Mouse (Mus musculus): ENCODE measurements around the gene Dab1. TPM values are rescaled to one million over a fixed set of nuclear protein-coding genes. Genes with fewer than 3 reads are reported as not detected.

Dab1 gene
- total RNA-seq, 2 experiments from 2014 or later: 132 to 158 TPM

- no peak for DNase-seq (ENCODE audit: extremely low spot score in 1 of 2, low spot score in 1 of 2)
Observed at GRCm38 (mm10) chr4:103699755-103700154, 80.6 kb downstream of the Dab1 start.

- DNase-seq (ENCODE audit: extremely low spot score in 1 of 2, low spot score in 1 of 2): no peak
Observed at GRCm38 (mm10) chr4:103700392-103700791, 81.2 kb downstream of the Dab1 start.

- no peak for DNase-seq (ENCODE audit: extremely low spot score in 1 of 2, low spot score in 1 of 2)
Observed at GRCm38 (mm10) chr4:103702137-103702536, 83.0 kb downstream of the Dab1 start.

DNA sequence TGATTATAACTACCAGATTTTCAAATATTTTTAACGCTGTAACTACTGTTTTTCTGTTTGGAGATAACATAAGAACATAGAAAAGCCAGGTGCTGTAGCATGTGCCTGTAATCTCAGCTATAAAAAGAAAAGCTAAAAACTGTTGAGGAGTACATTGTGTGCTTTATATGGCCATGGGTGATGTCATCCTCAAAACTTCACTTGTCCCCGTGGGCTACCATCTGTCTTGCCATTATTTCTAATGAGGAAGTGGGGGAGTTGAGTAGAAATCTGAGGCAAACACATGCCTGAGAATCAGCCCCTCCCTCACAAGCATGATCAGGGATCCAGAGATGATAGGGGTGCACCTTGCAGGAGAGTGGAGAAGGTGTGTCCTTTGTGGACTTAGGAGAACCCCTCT is 85.3 kb downstream of the Dab1 start:
- DNase-seq (ENCODE audit: extremely low spot score in 1 of 2, low spot score in 1 of 2): no peak

DNA sequence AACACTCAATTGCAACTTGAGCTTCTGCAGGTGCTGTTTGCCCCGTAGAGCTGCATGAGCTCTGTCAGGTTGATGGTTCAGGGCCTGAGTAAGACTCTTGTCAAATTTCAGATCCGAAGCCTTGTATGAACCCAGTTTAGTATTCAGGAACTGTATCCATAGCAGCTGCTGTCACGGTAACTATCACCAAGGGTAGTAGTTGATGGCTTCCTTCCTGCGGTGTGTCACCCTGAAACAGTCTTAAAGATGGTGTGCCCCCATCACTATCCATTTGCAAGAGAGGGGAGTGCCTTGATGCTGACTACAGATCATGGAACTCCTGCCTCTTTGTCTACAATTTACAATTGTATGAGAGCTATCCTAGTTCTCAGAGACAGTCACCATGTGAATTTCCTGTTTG is 87.3 kb downstream of the Dab1 start:
- DNase-seq (ENCODE audit: extremely low spot score in 1 of 2, low spot score in 1 of 2): no peak

DNA sequence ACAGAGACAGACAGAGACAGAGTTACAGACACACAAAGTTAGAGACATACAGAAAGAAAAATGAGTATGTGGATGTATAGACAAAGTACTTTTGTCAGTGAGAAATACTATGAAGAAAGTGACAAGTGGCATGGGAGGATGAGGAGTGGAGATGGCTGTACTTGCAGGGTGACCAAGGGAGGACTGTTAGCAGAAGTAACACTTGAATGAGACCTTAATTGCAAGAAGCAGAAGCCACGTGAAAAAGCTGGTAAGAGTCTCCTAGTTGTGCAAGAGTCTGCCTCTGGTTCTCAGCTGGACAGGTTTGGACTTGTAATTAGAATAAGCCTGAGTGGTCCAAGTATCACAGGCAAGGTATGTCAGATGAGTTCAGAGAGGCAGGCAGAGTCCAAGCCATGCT is 88.0 kb downstream of the Dab1 start:
- no peak for DNase-seq (ENCODE audit: extremely low spot score in 1 of 2, low spot score in 1 of 2)

GRCm38 (mm10) chr4:103711353-103711752 is 92.2 kb downstream of the Dab1 start:
- DNase-seq (ENCODE audit: extremely low spot score in 1 of 2, low spot score in 1 of 2): no peak

DNA sequence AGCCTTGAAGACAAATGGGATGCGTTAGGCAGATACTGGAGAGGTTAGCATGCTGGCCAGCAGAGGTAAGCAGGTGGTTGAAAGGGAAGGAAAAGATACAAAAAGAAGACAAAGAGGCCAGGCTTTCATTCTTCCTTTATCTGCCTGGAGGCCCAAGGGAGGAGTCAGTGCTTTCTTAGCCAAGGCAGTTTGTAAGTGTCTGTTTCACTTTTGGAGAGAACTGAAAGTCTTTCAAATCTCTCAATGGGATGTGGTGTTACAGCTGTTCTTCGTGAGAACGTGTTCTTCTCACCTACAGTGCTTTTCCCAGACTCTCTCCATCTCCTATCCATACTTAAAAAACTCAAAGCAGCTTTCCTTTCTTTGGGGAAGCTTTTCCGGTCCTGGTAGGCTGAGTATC is 94.8 kb downstream of the Dab1 start:
- no peak for DNase-seq (ENCODE audit: extremely low spot score in 1 of 2, low spot score in 1 of 2)

DNA sequence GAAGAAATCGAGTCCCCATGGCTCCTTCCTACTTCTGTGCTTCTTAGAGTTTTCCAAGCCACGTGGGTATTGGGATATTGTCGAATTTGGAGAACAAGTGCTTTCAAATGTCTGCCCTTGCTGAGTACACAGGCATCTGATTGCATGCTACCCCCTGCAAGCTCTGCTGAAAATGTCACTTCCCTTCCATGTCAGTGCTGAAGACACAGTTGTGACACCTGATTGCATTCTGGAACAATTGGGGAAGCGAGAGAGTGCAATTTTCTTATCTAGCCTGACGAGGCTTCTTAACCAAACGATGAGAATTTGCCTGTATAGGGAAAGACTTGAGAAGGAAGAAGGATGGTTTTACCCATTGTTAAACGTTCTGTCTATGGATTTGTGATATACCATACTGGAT is 95.8 kb downstream of the Dab1 start:
- no peak for DNase-seq (ENCODE audit: extremely low spot score in 1 of 2, low spot score in 1 of 2)

DNA sequence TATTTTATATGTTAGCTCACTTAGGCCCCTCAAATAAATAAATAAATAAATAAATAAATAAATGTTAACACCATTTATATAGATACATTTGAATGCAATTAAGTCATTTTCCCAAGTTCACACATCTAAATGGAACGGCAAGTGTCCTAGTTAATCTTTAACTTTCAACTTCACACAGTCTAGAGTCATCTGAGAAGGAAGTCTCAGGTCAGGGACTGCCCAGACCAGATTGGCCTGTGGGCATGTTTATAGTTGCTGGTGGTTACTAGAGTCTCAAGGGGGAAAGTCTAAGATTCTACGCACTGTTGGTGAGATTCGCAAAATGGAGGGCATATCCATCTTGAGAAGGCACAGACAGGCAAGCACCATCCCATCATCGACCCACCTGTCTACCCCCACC is 96.4 kb downstream of the Dab1 start:
- no peak for DNase-seq (ENCODE audit: extremely low spot score in 1 of 2, low spot score in 1 of 2)

- DNase-seq (ENCODE audit: extremely low spot score in 1 of 2, low spot score in 1 of 2): no peak
Observed at GRCm38 (mm10) chr4:103722738-103723137, 103.6 kb downstream of the Dab1 start.

DNA sequence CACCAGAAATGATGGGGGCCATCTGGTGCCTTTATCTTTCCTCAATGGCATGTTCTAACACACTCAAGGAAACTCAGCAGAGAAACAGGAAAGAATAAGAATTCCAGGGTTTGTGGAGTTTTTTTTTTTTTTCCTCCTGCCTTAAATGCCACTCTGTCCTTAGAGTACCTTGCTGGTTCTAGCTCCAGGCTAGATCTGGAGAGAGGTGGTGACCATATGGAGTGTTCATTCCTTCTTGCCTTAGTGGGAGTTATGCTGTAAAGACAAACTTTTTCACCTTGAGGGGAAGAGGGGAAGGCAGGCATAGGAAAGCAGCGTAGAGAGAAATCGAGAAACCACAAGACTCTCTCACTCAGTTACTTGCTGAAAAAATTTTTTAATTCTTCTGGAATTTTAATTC is 107.3 kb downstream of the Dab1 start:
- no peak for DNase-seq (ENCODE audit: extremely low spot score in 1 of 2, low spot score in 1 of 2)

GRCm38 (mm10) chr4:103737185-103737584 is 118.0 kb downstream of the Dab1 start:
- no peak for DNase-seq (ENCODE audit: extremely low spot score in 1 of 2, low spot score in 1 of 2)

GRCm38 (mm10) chr4:103751249-103751855 is 132.2 kb downstream of the Dab1 start:
- no peak for DNase-seq (ENCODE audit: extremely low spot score in 1 of 2, low spot score in 1 of 2)

DNA sequence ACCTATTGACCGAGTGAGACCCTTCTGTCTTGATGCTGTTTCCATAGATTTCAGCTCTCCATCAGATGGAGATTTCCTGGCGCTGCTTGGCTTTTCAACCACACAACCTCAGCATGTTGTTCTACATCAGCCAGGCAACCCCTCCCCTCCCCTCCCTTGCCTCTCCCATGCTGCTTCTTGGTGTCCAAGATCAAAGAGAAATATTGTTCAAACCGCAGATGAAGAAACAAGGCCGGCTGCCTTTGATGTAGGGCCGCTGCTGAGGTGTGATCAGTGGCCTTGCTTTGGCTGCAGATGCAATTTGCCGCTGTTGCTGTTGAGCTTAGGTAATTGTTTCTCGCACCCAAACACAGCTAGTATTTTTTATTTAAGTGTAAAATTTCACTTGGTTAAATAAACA is 135.4 kb downstream of the Dab1 start:
- DNase-seq (ENCODE audit: extremely low spot score in 1 of 2, low spot score in 1 of 2): no peak

DNA sequence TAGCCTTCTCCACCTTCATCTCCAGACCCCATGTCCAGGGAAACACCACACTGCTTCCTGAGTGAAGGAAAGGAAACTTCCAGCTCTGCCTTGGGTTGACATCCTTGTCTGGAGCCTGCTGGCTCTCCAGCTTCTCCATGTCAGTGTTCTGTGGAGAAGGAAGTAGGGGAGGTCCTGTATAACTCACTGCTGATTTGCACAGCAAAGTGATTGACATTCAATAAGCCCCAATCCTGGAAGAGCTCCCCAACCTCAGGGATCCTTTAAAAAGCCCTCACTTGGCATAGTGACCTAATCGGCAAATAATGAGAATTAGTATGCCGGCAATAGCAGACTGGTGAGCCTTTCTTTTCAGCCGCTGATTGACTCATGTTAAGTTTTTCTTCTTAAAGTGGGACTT is 138.1 kb downstream of the Dab1 start:
- DNase-seq (ENCODE audit: extremely low spot score in 1 of 2, low spot score in 1 of 2): no peak

GRCm38 (mm10) chr4:103762416-103762815 is 143.3 kb downstream of the Dab1 start:
- DNase-seq (ENCODE audit: extremely low spot score in 1 of 2, low spot score in 1 of 2): no peak

DNA sequence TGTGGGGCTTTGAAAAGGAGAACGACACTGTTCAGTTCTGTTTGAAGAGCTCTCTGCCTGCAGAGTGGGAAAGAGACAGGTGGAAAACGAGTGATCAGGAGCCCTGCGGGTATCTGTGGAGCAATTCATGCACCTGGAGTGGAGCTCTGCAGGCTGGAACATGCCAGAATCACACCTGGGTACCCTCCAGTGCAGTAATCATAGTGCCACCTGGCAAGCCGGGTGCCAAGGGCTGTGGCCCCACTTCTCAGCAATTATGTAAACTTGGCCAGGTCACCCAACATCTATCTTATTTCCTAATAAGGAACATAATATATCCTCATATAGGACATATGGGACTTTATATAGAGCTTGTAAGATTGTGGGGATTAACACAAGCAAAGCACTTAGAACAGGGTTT is 156.6 kb downstream of the Dab1 start:
- DNase-seq (ENCODE audit: extremely low spot score in 1 of 2, low spot score in 1 of 2): no peak

GRCm38 (mm10) chr4:103781398-103781797 is 162.2 kb downstream of the Dab1 start:
- no peak for DNase-seq (ENCODE audit: extremely low spot score in 1 of 2, low spot score in 1 of 2)

GRCm38 (mm10) chr4:103783561-103784247 is 164.5 kb downstream of the Dab1 start:
- DNase-seq (ENCODE audit: extremely low spot score in 1 of 2, low spot score in 1 of 2): no peak

DNA sequence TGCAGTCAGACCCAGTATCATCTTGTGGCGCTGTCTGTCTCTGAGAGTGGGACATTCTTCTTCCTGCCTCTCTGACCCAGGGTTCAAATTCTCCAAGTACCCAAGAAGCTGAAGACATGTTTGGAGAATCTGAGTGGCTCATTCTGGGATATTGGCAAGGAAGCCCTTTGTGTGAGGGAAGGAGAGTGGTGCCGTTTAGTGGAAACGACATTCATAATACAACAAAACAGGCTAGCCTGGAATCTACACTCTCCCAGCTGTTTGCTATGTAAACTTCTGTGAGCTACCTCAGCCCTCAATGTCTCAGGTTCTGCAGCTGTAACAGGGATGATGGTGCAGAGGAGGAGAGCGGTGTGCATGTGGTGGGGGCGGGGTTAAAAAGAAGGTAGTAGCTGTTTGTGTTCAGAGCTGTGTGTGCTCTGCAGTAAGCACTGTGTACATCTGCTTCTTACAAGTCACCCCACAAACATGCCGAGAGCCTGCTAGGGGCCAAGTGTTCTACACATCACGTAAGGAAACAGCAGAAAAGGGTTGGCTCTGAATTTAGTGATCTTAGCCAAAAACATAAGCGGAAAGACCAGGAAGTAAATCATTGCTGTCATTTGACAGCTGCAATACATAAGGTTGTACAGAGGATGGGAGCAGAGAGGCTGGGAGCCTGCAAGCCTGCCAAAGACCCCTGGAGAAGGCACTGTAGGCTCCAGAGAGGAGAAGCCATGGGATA is 174.6 kb downstream of the Dab1 start:
- DNase-seq (ENCODE audit: extremely low spot score in 1 of 2, low spot score in 1 of 2): no peak

- DNase-seq (ENCODE audit: extremely low spot score in 1 of 2, low spot score in 1 of 2): peak in 1 of 2 experiments; percentile 24
Observed at GRCm38 (mm10) chr4:103796416-103796815, 177.3 kb downstream of the Dab1 start.
